Mouse (Mus musculus) lung, embryonic 14.5 days (tissue): Measurements from ENCODE around the gene Gbp2b. TPM values are rescaled to one million over a fixed set of nuclear protein-coding genes. Genes with fewer than 3 reads are reported as not detected.

Experiments used
- ATAC-seq: fragments of 200-750 bp; cut with Nextera tagmentation; 2 replicates; pipeline ENCODE4 v1.8.0; 2017; ENCODE audit warnings: mild to moderate bottlenecking, moderate TSS enrichment, moderate library complexity; ENCODE audit not compliant: insufficient read depth
- DNase-seq: peaks from one replicate; pipeline ENCODE4 v3.0.0-alpha.2; 2015
- H3K27ac ChIP-seq: fragments of 300-500 bp; sonication (generic); 2 replicates; pipeline ENCODE4 v1.5.1; 2014; ENCODE audit warnings: low read depth, mild to moderate bottlenecking, moderate library complexity
- H3K27me3 ChIP-seq: fragments of 300-500 bp; sonication (generic); 2 replicates; pipeline ENCODE4 v1.6.1; 2014; ENCODE audit warnings: low read length, control low read depth; ENCODE audit not compliant: insufficient read depth
- H3K36me3 ChIP-seq: fragments of 300-500 bp; sonication (generic); 2 replicates; pipeline ENCODE4 v1.6.1; 2014; ENCODE audit warnings: control low read depth; ENCODE audit not compliant: insufficient read depth
- H3K4me1 ChIP-seq: fragments of 300-500 bp; sonication (generic); 2 replicates; pipeline ENCODE4 v1.6.1; 2014; ENCODE audit warnings: antibody characterized with exemption, control low read depth; ENCODE audit not compliant: insufficient read depth
- H3K4me2 ChIP-seq: fragments of 300-500 bp; sonication (generic); 2 replicates; pipeline ENCODE4 v1.6.1; 2014; ENCODE audit warnings: mild to moderate bottlenecking
- H3K4me3 ChIP-seq: fragments of 300-500 bp; sonication (generic); 2 replicates; pipeline ENCODE4 v1.5.1; 2014; ENCODE audit warnings: low read depth, low read length
- H3K9ac ChIP-seq: fragments of 300-500 bp; sonication (generic); 2 replicates; pipeline ENCODE4 v1.6.1; 2014
- H3K9me3 ChIP-seq: fragments of 300-500 bp; sonication (generic); 2 replicates; pipeline ENCODE4 v1.6.1; 2016; ENCODE audit warnings: low read depth, low read length, control low read depth
- CTCF ChIP-seq: IDR thresholded peaks from 2 replicates; pipeline ENCODE4 v1.5.1; 2016; ENCODE audit warnings: antibody characterized with exemption, low read depth
- WGBS: fragments of 180-500 bp; shearing (Covaris S2); extraction: QIAGEN DNeasy Blood & Tissue Kit; methylation state at CpG from one replicate; pipeline ENCODE4 v1.1.7; 2014; 5-methylcytosine and 5-hydroxymethylcytosine counted together
- polyA plus RNA-seq: library from polyadenylated mRNA; unstranded; fragments of >200 nt; fragmentation: Nextera tagmentation; extraction: Ambion mirVana; gene quantifications from 2 replicates; pipeline ENCODE4 v1.2.1, GENCODE M21; 2014

The Gbp2b gene
- polyA plus RNA-seq, 1 experiment from 2014 or later: not detected

GRCm38 (mm10) chr3:142588888-142589287 is 5.8 kb upstream of the Gbp2b start:
- H3K4me2 ChIP-seq: no peak overlapping the region
- H3K9ac ChIP-seq: no peak overlapping the region
- no peaks in the 10 kb centered on the region for H3K4me1 ChIP-seq
- no peak for TF ChIP-seq CTCF
- ATAC-seq: no peak
- H3K36me3 ChIP-seq: no peaks in the 10 kb centered on the region
- H3K27ac ChIP-seq: no peak overlapping the region
- WGBS: 65% methylated on average over 2 of the region's 2 CpGs
- H3K9me3 ChIP-seq: no peaks in the 10 kb centered on the region
- peak; percentile 9 for DNase-seq
- H3K27me3 ChIP-seq: no peaks in the 10 kb centered on the region
- no peak overlapping the region for H3K4me3 ChIP-seq

GRCm38 (mm10) chr3:142590431-142591067 is 4.1 kb upstream of the Gbp2b start:
- ATAC-seq: no peak
- Histone ChIP-seq H3K27ac (no peak overlapping the region), H3K4me3 (no peak overlapping the region), H3K9ac (no peak overlapping the region), H3K9me3 (no peaks in the 10 kb centered on the region), H3K27me3 (no peaks in the 10 kb centered on the region), H3K4me1 (no peaks in the 10 kb centered on the region), H3K36me3 (no peaks in the 10 kb centered on the region), H3K4me2 (no peak overlapping the region)
- 73% methylated on average over 4 of the region's 4 CpGs for WGBS
- TF ChIP-seq CTCF: no peak
- no peak for DNase-seq

GRCm38 (mm10) chr3:142597923-142598322 is 3.3 kb downstream of the Gbp2b start:
- H3K4me1 ChIP-seq: no peaks in the 10 kb centered on the region
- TF ChIP-seq CTCF: no peak
- H3K4me2 ChIP-seq: no peak overlapping the region
- WGBS: 78% methylated on average over 3 of the region's 3 CpGs
- no peaks in the 10 kb centered on the region for H3K9me3 ChIP-seq
- no peak overlapping the region for H3K27ac ChIP-seq
- DNase-seq (no peak), ATAC-seq (no peak)
- H3K4me3 ChIP-seq: no peak overlapping the region
- no peaks in the 10 kb centered on the region for H3K36me3 ChIP-seq
- H3K27me3 ChIP-seq: no peaks in the 10 kb centered on the region
- no peak overlapping the region for H3K9ac ChIP-seq

GRCm38 (mm10) chr3:142601675-142602074 is 7.0 kb downstream of the Gbp2b start:
- Histone ChIP-seq H3K4me2 (no peak overlapping the region), H3K9me3 (no peaks in the 10 kb centered on the region), H3K4me3 (no peak overlapping the region), H3K27ac (no peak overlapping the region), H3K27me3 (no peaks in the 10 kb centered on the region), H3K4me1 (no peaks in the 10 kb centered on the region), H3K9ac (no peak overlapping the region), H3K36me3 (no peaks in the 10 kb centered on the region)
- DNase-seq: no peak
- no peak for TF ChIP-seq CTCF
- ATAC-seq: no peak

- WGBS: 76% methylated on average over 3 of the region's 3 CpGs
These were observed 24.0 kb downstream of the Gbp2b start for GRCm38 (mm10) chr3:142618658-142619057.

GRCm38 (mm10) chr3:142619606-142620005 is 25.0 kb downstream of the Gbp2b start:
- H3K4me3 ChIP-seq: no peak overlapping the region
- H3K36me3 ChIP-seq: no peaks in the 10 kb centered on the region
- H3K4me2 ChIP-seq: no peak overlapping the region
- no peak overlapping the region for H3K9ac ChIP-seq
- ATAC-seq: no peak
- H3K27me3 ChIP-seq: no peaks in the 10 kb centered on the region
- H3K4me1 ChIP-seq: no peaks in the 10 kb centered on the region
- peak; percentile 23 for DNase-seq
- 24% methylated on average over 1 of the region's 1 CpGs for WGBS
- H3K9me3 ChIP-seq: no peaks in the 10 kb centered on the region
- H3K27ac ChIP-seq: no peak overlapping the region
- TF ChIP-seq CTCF: no peak

More at GRCm38 (mm10) chr3:142618658-142619057, 24.0 kb downstream of the Gbp2b start:
- ATAC-seq: no peak
- Histone ChIP-seq H3K4me1 (no peaks in the 10 kb centered on the region), H3K4me2 (no peak overlapping the region), H3K27me3 (no peaks in the 10 kb centered on the region), H3K4me3 (no peak overlapping the region), H3K9me3 (no peaks in the 10 kb centered on the region), H3K36me3 (no peaks in the 10 kb centered on the region), H3K27ac (no peak overlapping the region), H3K9ac (no peak overlapping the region)
- no peak for DNase-seq
- no peak for TF ChIP-seq CTCF

GRCm38 (mm10) chr3:142620111-142620955 is 25.7 kb downstream of the Gbp2b start, which contains the start of gene Gbp2:
Gene Gbp2, plus strand, starts transcription at chr3:142620602.
- H3K9ac ChIP-seq: no peak within 1 kb of the TSS

More at GRCm38 (mm10) chr3:142620111-142620955, 25.7 kb downstream of the Gbp2b start, which contains the start of gene Gbp2:
- DNase-seq (peak; percentile 58), ATAC-seq (peak; percentile 67)
- Histone ChIP-seq H3K27me3 (no peaks in the 10 kb centered on the region), H3K4me1 (no peaks in the 10 kb centered on the region), H3K4me2 (peak within 1 kb of the TSS; percentile 59), H3K27ac (peak within 1 kb of the TSS; percentile 40; the same call in 1 of the 2 replicates), H3K9me3 (no peaks in the 10 kb centered on the region), H3K4me3 (peak within 1 kb of the TSS; percentile 20), H3K36me3 (no peaks in the 10 kb centered on the region)
- no peak for TF ChIP-seq CTCF
- WGBS: 37% methylated on average over 4 of the region's 4 CpGs
